Mouse (Mus musculus): ENCODE data around the gene Pygo2.

Gene Pygo2

GRCm38 (mm10) chr3:89430171-89431159, at the start of gene Pygo2:
Pygo2 (plus strand) TSS chr3:89430214.
- ATAC-seq (ENCODE audit: low TSS enrichment): peak; percentile 98

GRCm38 (mm10) chr3:89380291-89380690, 49.7 kb upstream of the Pygo2 start:
- no peak for ATAC-seq (ENCODE audit: low TSS enrichment)

- ATAC-seq (ENCODE audit: low TSS enrichment): no peak
Observed at GRCm38 (mm10) chr3:89380711-89381110, 49.3 kb upstream of the Pygo2 start.

- no peak for ATAC-seq (ENCODE audit: low TSS enrichment)
Observed at GRCm38 (mm10) chr3:89381233-89381632, 48.8 kb upstream of the Pygo2 start.

- no peak for ATAC-seq (ENCODE audit: low TSS enrichment)
Observed at GRCm38 (mm10) chr3:89382033-89382882, 47.8 kb upstream of the Pygo2 start.

- no peak for ATAC-seq (ENCODE audit: low TSS enrichment)
Observed at GRCm38 (mm10) chr3:89382950-89383349, 47.1 kb upstream of the Pygo2 start.

GRCm38 (mm10) chr3:89383651-89384255, 46.3 kb upstream of the Pygo2 start:
- no peak for ATAC-seq (ENCODE audit: low TSS enrichment)

GRCm38 (mm10) chr3:89384331-89385076, 45.5 kb upstream of the Pygo2 start:
- no peak for ATAC-seq (ENCODE audit: low TSS enrichment)

GRCm38 (mm10) chr3:89385451-89385850, 44.6 kb upstream of the Pygo2 start:
- no peak for ATAC-seq (ENCODE audit: low TSS enrichment)

- no peak for ATAC-seq (ENCODE audit: low TSS enrichment)
Observed at GRCm38 (mm10) chr3:89386438-89387420, 43.3 kb upstream of the Pygo2 start.

- ATAC-seq (ENCODE audit: low TSS enrichment): no peak
Observed at GRCm38 (mm10) chr3:89387632-89388031, 42.4 kb upstream of the Pygo2 start.

- ATAC-seq (ENCODE audit: low TSS enrichment): no peak
Observed at GRCm38 (mm10) chr3:89388134-89388881, 41.7 kb upstream of the Pygo2 start.

- ATAC-seq (ENCODE audit: low TSS enrichment): peak; percentile 56
Observed at GRCm38 (mm10) chr3:89388901-89389740, 40.9 kb upstream of the Pygo2 start.

GRCm38 (mm10) chr3:89390111-89390515, 39.9 kb upstream of the Pygo2 start:
- no peak for ATAC-seq (ENCODE audit: low TSS enrichment)

- ATAC-seq (ENCODE audit: low TSS enrichment): no peak
Observed at GRCm38 (mm10) chr3:89390699-89391662, 39.0 kb upstream of the Pygo2 start.

- no peak for ATAC-seq (ENCODE audit: low TSS enrichment)
Observed at GRCm38 (mm10) chr3:89391663-89392511, 38.1 kb upstream of the Pygo2 start.

Measured in frontal cortex, adult (tissue).